Mouse (Mus musculus): ENCODE measurements at regions not wholly inside any gene's neighbourhood (a gene's known extent, or its start where the extent isn't known, plus 50 kb on each side); places are given as distances from the start of the nearest gene placed in this dataset.

- TF ChIP-seq CTCF (IDR thresholded peaks at IDR 0.05; ENCODE audit: low read depth) (no peak), EP300 (optimal IDR thresholded peaks at IDR 0.05) (no peak)
Measured at GRCm38 (mm10) chr3:57136847-57137246, 164.9 kb downstream of the Tm4sf1 start.
